Mouse (Mus musculus): Measurements from ENCODE around the gene Nsmce3.

DNA sequence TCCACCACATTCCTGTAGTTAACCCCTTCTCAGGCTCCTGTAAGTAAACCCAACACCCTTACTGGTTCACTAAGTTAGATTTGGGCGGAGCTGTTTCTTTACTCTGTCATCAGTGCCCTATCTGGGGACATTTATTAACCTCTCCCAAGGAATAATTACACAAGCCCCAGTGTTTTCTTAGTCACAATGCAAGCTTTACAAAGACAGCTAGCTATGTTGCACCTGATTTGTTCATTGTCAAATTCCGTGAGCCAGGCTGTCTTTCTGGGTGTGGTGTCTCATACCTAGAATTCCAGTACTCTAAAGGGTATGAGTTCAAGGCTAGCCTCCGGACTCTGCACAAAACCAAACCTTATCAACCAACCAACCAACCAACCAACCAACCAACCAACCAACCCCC, 32.7 kb upstream of the Nsmce3 start:
- TF ChIP-seq CTCF (IDR thresholded peaks at IDR 0.05; ENCODE audit: control insufficient read depth, insufficient read depth, low read length) (no peak), POLR2A (IDR thresholded peaks at IDR 0.05; ENCODE audit: borderline replicate concordance, control insufficient read depth, low read depth, low read length) (no peak)

Data from bone marrow, adult 2 months (tissue).